Mouse (Mus musculus) brain, adult 2 months (tissue): ENCODE measurements at regions not wholly inside any gene's neighbourhood (a gene's known extent, or its start where the extent isn't known, plus 50 kb on each side); places are given as distances from the start of the nearest gene placed in this dataset.
A peak's percentile ranks its signal among the peaks of the same experiment; 100 is the strongest.

ENCODE experiments used
- DNase-seq: peaks from one replicate; pipeline ENCODE4 v3.0.0; 2011; ENCODE audit warnings: low read depth, low spot score

DNA sequence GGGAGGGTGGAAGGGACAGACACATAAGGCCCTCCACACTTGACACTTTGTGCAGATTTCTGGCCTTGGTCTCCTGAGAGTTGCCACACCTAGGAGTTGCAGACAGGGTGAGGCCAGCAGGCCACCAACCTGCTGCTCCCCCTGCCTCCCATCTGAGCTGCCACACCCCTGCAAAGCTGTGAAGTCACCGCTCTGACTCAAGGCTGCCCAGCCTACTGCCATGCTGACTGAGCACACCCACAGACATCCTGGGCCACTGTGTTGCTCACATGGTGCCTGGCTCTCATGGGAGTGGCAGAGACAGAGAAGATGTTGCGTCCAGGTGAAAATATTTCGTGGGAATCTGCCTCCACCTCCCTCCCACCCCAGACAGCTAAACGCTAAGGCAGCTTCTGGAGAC lies 150.3 kb downstream of the Tfap2c start:
- DNase-seq, result peak; percentile 11

- no peak for DNase-seq
These were observed 161.2 kb downstream of the Tfap2c start for GRCm38 (mm10) chr2:172710641-172711040.

DNA sequence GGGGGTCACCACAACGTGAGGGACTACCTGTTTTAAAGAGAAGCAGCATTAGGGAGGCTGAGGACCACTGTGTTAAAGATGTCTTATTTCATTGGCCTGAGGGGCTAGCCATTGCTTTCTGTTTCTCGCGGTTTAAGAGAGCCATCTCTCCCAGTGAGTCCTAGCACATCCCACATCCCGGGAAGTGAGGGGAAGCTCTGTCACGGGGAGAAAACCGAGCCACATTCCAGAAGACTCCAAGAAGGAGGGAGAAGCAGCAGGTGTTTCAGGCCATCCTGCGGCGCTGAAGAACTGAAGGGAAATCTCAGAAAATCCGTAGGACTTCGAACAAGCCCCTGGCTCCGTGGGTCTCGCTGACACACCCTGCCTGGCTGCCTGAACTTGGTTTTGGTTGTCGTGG lies 177.3 kb downstream of the Tfap2c start:
- DNase-seq, result no peak

- no peak for DNase-seq
These were observed 178.2 kb downstream of the Tfap2c start for GRCm38 (mm10) chr2:172727576-172727975.

DNA sequence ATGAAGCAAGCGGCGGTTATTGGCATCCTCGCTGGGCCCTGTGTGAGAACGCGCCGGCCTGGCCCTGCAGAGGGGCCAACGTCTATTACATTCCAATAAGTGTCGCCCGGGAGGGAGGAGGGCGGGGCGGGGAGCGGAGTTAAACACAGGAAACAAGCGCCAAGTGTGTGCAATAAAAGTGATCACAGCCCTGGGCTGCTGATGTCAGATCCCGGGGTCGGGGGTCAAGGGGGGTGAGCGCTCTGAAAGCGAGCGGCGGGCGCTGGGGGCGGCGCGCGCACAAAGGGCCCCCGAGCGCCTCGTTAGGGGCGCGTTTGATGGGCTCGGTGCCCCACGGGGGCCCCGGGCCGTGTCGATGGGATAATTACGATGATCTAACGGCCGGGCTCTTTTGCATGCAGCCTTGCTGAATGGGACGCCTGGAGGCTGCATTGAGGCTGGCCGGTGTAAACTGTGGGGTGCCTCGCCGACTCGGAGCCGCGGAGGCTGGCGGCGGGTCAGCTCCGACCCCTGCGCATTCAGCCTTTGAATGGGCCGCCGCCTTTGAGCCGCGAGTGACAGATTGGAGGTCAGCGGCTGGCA lies 178.9 kb downstream of the Tfap2c start:
- DNase-seq, result no peak

DNA sequence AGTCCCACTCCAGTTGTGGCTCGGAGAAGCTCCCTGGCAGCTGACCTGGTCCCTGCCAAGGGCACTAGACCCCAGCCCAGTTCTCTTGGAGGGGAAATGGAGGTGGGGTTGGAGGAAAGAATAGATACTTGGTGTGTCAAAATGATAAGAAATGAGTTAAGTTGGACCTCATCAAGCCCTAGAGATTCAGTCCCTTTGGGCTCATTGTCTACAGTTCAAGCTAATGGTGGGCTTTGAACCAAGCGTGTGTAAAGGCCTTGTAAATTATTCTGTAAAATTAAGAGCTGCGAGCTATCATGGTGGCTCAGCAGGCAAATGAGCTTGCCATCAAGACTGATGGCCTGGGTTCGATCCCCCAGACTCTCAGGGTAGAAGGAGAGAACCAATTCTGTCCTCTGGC lies 179.8 kb downstream of the Tfap2c start:
- no peak for DNase-seq

DNA sequence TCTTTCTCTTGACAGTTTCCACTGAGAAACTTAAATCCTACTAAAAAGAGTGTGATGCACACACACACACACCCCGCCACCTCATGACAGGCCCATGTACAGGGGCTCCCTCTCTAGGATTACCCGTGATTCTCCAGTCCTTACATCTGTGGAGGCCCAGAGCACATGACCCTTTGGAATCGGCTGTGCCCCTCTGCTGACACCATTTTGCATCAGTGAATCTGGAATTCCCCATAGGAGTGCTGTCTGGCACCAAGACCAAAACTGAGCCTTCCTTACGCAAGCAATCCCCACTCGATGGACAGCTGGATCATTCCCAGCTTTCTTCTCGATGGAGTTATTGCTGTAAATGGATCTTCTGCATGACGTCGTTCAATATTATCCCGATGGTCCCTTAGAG lies 180.3 kb downstream of the Tfap2c start:
- no peak for DNase-seq

DNA sequence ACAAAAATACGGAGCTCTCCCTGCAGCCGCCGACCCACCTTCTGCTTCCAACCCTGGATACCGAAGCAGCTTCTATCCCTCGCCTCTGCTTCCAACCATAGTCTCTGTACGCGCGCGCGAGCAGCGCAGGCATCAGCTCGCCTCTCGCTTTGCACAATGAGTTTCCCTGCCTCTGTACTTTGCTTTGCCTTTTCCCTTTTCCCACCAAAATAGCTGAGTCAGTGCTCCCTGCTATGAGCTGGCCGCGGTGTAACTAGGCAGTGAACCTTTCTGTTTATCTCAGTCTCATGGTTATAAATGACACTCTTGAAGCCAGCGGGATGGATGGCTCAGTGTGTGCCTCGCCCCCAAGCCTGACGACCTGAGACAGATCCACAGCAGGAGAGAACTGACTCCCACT lies 182.0 kb downstream of the Tfap2c start:
- peak; percentile 36 for DNase-seq

DNA sequence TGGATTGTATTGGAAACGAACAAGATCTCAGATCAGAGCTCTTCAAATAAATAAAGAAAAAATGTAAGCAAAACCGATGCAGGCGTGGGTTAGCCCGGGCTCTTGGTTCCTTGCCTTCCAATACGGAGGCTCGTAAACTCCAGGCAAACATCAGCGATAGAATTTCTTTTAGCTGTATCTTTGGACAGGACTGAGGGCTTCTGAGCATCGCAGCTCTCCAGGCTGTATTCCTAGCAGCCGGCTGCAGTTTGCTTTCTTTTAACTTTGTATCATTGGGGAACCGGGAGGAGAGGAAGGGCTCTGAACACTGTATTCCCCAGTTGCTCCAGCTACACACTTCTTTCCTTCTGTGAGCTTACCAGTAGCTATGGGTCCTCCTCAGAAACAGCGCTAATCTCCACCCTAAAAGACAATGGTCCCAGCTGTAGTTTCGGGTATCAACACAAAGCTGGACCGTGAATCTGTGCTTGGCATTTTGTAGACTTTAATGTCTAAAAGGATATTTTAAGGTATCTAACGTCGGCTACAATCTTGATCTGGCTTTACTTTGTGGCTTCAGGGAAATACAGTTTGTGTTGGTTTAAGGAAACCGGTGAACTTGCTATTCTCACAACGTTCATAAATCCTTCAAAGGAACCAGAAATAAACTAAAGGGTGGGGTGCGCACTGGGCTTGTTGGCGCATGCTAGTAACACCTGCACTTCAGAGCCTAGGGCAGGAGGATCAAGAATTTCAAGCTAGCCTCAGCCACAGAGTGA lies 183.2 kb downstream of the Tfap2c start:
- no peak for DNase-seq

DNA sequence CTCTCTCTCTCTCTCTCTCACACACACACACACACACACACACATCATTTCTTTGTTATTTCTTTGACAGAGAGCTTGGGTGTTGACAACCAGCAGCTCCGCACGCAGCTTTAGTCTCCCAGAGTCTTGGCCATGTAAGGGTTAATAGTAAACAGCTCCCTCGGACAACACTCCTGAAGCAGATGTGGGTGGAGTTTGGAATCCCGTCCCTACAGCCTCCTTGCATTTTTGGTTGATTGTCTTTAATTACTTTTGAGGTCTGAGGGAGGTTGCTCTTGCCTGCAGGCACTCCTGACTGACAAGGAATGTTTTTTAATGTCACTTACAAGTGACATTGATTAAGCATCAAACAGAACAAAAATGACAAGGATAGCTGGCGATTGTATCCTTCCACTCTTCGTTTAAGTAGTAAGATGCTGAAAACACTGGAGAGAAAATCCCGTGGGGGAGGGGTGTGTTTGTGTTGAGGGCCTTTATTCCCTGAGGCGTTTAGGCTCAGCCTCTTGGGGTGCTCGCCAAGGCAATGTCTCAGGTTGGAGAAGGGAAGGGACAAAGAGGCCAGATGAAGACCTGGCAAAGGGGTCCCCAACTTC lies 184.1 kb downstream of the Tfap2c start:
- no peak for DNase-seq

DNA sequence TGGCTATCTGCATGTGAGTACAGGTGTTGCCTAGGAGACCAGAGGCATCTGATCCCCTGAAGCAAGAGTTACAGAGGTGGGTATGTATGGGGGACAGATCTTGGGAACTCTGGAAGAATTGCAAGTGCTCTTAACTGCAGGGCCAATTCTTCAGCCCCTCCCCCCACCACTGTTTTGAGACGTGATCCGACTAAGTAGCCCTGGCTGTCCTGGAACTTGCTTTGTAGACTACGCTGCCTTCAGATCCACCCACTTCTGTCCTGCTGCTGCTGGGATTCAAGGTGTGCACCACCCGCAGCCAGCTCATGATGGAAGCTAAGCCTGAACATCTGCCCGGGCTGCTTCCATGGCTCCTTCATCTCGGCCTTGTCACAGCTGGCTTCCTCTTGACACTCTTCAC lies 186.2 kb downstream of the Tfap2c start:
- DNase-seq, result no peak

DNA sequence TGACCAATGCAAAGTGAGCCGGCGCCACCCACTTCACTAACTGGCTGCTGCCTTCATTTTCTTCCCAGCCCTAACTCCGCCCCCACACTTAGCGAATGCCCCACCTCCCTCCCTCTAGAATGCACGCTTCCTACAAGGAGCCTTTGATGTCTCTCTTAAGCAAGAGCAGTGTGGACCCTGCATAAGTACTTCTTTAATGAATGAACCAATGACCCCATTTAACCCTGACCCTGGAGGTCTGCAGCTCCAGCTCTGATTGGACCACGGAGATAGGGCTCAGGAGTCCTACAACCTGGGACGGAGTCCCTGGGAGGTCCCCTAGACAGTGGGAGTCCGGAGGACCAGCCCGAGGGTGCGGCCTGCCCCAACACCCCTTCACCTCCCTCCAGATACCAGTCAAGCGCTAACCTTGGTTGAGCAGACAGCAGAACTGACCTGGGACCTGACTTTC lies 189.7 kb downstream of the Tfap2c start:
- no peak for DNase-seq

DNA sequence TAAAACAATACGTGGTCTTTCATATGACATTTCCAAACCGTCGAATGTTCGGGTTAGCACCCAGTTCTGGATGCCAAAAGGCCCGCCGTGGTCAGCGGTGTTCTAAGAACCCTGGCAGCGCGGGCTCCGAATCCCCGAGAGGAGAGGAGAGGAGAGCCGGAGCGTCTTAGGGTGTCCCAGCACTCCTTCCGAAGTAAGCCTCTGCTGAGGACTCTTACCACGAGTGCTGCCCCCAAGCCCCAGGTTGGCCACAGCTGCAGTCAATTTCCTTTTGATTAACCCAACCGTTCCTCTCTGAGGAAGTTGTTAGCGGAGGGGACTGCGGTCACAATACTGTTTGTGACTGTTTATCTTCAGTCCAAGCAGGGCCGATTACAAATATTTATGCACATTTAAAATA lies 190.1 kb downstream of the Tfap2c start:
- no peak for DNase-seq

GRCm38 (mm10) chr2:172751364-172751763 lies 188.8 kb downstream of the Bmp7 start:
- DNase-seq, result no peak

GRCm38 (mm10) chr2:172755686-172756471 lies 184.2 kb downstream of the Bmp7 start:
- no peak for DNase-seq

- peak; percentile 52 for DNase-seq
These were observed 183.7 kb downstream of the Bmp7 start for GRCm38 (mm10) chr2:172756472-172756860.

DNA sequence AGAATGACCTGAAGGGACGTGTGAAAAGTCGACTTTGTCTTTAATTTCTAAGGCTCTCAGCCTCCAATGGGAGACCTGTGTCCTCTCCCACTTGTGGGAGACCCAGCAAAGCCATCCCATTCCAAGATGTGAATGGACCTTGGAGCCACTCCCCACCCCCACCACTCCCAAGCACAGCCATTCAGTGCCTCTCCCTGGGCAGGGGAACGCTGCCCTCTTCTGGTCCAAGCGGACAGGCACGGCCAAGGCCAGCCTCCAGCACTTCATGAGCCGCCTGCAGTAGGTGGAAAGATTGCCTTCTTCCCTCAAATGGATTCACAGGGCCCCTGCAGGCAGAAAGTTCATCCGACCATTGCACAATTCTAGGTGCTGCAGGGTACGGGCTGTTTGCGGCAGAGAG lies 181.6 kb downstream of the Bmp7 start:
- DNase-seq, result peak; percentile 38

DNA sequence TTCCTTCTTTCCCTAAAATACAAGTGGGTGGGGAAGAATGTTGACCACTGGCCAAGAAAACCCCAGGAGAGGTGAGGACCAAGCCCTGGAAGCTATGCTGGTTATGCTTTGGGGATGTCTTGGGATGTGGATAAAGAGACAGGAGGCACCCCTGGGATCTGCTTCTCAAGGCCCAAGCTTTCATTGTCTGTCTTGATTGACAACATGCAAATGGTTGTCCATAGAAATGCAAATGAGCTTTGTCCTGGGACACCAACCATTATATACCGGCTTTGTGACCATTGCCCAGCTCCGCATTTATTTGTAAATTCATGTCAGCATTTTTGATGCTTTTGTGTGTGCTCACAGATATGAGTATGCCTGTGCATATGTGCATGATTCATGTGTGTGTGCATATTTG lies 174.9 kb downstream of the Bmp7 start:
- DNase-seq, result no peak

DNA sequence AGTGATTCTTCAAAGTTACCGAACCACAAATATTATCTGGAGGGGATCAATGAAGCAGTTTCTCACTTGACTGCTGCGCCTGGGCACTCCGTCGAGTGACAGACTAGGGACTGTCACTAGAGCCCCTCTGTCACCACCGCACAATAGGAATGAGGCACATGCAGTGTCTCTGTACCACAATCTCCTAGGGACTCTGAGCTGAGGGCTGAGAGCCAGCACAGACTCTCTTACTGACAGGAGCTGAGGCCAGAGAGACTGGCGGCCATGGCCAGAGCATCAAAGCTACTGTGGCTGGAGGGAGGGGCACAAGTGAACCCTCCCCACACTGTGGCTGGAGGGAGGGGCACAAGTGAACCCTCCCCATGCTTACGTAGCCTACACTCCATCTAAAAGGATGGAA lies 173.7 kb downstream of the Bmp7 start:
- no peak for DNase-seq

- DNase-seq, result no peak
These were observed 171.4 kb downstream of the Bmp7 start for GRCm38 (mm10) chr2:172768756-172769155.

GRCm38 (mm10) chr2:172770061-172770460 lies 170.1 kb downstream of the Bmp7 start:
- no peak for DNase-seq

DNA sequence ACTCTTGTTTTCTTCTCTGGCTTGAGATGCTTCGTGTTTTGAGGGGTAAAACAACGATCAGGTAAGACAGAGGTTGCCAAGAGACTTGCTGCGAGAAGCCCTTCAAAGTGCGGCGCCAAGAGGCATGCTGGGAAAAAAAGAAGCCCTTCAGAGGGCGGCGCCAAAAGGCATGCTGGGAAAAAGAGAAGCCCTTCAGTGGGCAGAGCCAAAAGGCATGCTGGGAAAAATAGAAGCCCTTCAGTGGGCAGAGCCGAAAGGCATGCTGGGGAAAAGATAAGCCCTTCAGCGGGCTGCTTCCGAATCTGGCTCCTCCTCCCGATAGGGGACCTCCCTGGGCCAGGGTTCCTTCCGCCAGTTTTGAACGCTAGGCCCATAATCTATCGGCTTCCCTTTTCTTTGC lies 169.5 kb downstream of the Bmp7 start:
- DNase-seq, result no peak
